Mouse (Mus musculus): Measurements from ENCODE around the gene Epb41l2.

Epb41l2 gene

DNA sequence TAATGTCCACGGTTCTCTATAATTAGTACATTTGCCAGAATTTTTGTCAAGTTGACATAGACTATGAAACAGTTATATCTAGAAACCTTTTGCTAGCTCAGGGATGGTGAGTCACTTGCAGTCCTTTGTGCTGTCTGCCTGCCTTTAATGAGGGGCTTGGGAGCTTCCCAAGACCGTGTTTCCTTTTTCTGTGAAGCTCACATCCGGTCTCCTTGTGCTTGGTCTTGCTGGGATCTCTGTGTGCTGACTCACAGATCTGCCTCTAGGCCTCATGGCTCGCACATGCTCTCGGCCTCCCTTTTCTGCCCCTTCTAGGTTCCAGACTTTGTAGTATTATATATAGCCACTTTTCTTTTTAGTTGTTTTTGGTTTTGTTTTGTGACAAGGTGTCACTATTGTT is 160.8 kb downstream of the Epb41l2 start:
- no peak for DNase-seq

DNA sequence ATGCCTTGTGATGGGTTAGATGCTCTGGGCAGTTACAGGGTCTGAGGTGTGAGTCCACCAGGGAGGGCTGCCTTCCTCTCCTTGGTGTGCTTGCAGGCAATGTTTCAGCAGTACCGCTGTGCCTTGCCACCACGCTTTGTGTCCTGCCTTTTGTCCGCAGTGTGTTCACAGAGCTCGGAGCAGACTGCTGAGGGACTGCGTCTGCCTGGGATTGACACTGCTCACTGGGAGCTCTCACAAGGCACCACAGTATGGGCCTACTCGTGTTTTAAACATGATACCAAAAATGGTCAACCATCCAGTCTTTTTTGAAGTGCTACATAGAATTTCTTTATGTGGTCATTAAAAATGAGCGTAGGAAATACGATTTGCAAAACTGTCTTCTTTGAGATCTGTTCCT is 164.1 kb downstream of the Epb41l2 start:
- no peak for DNase-seq

DNA sequence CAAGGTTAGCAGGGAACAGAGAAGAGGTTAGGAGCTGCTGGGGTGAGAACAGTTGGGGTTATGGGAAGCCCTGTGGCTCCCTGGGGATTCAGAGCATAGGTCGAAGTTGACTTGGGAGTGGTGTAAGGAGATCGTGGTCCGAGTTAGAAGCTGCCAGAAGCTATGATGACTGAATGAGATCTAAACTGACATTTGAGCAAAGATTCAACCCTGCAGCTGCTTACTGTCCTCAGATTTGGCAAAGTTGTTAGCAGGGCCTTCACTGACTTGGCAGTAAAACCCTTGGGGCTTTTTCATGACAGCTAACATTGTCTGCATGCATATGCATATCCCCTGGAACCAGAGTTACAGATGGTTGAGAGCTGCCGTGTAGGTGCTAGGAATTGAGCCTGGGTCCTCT is 166.6 kb downstream of the Epb41l2 start:
- DNase-seq: no peak

DNA sequence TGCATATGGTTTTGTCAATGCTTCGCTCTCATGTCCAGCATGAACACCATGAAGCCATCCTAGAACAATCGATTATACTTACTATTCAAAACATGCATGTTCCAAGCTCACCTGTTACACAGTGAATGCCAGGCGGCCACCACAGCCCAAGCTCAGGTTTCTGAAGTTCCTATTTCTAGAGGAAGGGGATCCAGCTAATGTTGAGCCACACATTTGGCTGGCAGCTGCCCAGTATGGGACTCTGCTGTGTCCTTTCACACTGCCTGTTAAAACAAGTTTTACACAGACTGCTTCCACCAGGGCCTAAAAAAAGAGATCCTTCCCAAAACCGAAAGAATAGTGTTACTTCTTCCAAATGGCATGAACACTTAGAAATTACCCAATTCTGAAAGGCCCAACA is 167.0 kb downstream of the Epb41l2 start:
- DNase-seq: no peak

DNA sequence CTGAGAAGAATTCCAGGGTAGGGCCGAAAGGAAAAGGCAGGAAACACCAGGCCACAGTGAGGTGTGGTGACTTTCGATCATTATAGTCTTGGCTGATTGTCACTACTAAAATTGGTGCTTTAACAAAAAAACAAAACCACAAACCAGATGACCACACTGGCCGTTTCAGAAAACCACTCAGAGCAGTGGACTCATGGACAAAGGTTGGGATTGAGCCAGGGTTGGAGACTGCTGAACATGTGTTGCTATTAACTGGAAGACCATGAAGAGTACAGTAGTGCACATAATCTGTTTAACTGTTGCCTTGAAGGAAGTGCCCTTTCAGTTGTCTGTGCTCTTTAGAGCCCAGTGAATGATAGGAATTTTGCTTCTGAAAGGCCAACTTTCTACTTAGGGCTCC is 167.5 kb downstream of the Epb41l2 start:
- no peak for DNase-seq

DNA sequence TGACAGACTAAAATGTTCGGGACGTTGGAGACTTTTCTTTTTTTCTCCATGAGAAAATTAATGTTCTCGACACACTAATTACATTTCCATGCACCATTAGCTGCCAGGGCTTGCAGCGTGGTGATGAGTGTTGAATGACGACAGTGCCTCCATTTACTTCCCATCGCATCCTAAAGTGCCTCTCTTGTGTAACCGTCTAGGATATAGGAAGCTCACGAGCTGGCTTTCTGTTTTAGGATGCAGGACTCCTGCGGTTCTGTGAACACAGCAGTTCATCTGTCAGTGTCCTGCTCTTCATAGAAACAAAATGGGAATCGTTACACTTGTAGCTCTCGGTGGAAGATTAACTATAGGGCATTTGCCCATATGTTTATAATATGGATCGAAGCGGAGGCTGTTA is 171.7 kb downstream of the Epb41l2 start:
- DNase-seq: no peak

DNA sequence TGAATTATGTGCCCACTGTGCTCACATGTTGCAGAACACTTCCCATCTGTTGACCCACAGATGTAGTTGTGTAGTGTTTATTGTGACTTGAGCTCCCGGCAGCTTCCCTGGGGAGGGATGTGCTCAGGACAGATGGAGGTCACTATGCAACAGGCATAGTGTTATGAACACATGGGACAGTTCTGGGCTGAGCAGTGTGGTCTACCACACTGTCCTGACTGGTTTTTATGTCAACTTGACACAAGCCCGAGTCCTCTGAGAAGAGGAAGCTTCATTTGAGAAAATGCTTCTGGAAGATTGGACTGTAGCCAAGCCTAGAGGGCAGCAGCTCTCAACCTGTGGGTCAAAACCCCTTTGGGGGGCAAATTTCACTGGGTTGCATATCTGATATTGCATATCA is 173.5 kb downstream of the Epb41l2 start:
- no peak for DNase-seq

DNA sequence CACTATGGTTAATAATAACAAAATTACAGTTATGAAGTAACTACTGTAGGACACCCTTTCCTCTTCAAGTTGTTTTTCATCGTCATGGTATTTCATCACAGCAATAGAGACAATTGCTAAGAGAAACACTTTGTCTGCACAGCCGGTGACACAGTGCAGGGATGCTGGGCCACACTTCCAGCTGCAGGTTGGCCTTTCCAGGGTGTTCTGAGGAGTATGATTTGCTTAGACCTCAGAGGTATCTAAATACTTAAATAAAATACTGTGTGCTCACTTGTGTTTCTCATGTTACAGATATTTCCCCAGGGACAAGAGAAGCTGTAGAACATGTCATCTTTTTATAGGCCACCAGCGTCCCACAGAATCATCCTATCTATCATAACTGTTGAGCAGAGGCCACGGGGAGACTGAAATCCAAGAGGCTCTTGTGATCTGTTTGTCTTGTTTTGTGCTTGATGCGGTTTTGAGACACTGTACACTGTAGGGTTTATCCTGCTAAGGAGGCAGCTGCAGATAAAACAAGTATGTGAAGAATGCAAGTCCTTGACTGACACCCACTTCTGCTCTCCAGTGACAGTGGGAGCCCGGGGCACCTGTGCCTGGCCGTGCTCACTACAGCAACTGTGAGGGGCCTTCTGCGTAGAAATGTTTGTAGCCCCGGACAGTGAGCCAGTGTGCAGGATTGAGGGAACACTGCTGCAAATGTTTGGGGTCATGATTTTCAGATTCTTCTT is 174.1 kb downstream of the Epb41l2 start:
- no peak for DNase-seq

DNA sequence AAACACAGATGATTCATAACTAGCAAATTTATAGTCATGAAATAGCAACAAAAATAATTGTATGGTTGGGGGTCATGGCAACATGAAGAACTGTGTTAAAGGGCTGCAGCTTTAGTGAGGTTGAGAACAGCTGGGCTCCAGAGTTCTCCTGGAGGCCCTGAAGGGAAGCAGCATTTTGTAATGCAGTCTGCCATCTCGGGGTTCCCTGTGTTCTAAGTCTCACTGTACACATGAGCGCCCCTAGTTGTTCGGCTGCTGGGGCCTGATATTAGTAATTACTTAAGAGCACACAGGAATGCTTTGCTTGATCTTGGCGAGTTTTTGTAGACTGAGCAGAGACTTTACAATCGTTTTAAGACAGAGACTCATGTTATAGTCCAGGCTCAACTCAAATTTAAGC is 174.9 kb downstream of the Epb41l2 start:
- no peak for DNase-seq

DNA sequence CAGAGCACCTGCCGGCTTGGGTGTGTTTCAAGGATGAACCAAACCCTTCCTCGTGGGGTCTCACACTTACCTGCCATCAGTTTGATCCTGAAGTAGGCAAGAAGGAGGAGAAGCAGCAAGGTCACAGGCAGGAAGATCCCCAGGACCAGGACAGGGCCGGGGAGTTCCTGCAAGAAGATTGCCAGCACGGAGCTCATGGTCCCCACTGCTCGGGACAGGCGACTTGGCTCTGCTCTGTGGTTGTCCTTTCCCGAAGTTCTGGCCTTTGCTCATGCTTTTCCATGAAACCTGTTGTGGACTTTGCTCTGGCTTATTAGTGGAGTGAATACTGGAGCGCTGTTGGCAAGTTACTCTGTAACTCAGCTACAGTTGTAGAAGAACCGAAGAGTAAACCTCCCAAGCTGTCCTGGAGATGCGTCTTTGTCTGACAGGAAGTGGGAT is 176.3 kb downstream of the Epb41l2 start, which contains the start of gene Smlr1:
Gene Smlr1, minus strand, starts transcription at position 377 of the 441 bp plus-strand sequence.
- no peak for DNase-seq

DNA sequence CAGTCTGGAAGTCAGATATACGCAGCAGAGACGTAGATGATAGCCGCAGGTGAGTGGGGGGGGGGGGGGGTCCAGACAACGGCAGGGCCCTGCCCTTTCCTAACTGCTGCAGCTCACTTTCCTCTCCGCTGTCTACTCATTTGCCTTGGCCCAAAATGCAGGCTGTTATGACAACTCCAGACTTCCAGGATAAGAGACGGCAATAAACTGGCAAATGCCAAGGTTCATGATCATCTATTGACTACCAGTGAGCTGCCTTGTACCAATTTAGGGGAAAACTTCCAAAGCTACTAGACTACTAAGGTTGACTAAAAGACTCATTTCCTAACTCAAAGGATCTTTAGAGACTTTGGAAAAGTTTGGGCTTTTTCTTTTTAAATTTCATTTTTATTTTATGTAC is 177.0 kb downstream of the Epb41l2 start:
- DNase-seq: no peak

DNA sequence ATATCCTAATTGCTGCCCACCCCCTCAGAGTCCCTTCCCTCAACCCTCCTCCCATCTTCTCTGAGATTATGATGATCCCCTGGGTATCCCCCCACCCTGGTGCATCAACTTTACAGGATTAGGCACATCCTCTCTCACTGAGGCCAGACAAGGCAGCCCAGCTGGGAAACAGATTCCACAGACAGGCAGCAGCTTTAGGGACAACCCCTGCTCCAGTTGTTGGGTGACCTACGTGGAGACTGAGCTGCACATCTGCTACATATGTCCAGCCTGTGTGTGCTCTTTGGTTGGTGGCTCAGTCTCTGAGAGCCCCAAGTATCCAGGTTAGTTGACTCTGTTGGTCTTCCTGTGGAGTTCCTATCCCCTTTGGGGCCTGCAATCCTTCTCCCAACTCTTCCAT is 179.1 kb downstream of the Epb41l2 start:
- no peak for DNase-seq

DNA sequence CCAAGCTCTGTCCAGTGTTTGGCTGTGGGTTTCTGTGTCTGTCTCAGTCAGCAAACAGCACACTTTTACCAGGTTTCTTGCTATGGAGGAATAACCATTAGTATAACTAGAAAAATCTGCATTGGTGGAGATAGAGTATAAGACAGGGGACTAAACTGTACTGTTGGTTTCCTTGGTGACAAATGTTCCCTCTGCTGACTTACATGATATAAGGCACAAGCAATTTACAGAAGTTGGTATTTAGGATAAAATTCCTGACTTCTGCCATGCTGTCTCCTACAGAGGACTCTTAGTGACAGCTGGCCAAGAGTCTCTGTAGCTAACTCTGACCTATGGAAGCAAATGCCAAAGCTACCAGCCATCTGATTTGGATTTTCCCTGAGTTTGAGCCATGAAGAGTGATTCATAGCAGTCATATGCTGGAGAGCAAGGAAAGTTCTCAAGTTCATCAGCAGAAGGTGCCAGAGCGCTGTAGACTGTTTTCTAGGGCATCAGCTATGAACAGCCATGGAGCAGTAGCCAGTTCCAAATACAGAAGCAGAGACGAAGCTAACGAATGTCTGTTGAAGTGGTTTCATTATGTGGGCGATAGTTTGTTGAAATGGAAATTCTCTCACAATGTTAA is 179.7 kb downstream of the Epb41l2 start:
- no peak for DNase-seq

DNA sequence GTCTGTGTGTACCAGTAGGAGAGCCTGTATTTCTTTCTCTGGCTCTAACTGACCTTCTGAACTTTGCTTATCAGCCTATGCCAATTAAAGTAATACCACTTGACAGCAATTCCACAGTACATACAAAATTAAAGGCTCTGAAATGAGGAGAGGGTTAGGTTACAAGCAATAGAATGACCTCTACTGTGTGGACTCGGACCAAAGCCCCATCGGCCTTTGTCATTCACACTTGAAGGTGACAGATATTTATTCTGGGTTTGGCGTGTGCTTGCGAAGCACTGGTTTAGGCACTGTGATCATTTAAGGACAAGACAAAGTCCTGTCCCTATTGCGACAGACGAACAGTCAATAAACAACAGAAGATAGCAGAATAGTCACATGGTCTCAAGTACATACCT is 180.2 kb downstream of the Epb41l2 start:
- no peak for DNase-seq

DNA sequence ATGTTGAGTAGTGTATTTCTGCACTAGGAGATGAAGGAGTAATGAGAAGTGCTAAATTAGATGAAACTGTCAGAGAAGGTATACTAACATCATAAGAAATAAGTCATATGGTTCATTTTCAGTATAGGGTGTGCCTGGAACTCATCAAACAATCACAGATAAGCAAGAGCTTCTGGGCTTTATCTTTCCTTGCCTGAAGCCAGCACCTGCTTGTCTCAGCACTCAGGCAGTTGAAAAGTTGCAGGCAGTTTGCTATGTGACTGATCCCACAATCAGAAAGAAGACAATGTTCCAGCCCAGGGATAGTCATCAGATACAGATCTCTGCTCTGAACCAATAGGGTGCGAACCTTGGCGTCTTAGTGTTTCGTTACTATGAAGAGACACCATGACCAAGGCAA is 181.5 kb downstream of the Epb41l2 start:
- no peak for DNase-seq

DNA sequence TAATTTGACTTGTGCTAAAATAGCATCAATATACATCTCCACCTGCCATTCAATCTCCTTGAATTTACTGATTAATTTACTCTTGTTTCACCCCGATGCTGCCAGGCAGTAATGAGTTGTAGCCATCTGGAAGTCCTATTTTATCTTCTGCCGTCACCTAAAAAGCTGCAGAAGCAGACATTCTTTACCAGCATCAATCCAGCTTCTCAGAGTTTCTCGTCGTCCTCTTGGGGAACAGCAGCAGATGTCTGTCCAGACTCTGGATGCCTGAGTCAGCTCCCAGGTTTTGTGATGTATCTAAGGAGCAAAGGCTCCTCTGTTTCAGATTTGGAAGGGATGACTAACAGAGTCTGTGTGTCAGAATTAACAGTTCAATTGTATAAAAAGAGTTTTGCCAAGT is 193.3 kb downstream of the Epb41l2 start:
- DNase-seq: no peak

DNA sequence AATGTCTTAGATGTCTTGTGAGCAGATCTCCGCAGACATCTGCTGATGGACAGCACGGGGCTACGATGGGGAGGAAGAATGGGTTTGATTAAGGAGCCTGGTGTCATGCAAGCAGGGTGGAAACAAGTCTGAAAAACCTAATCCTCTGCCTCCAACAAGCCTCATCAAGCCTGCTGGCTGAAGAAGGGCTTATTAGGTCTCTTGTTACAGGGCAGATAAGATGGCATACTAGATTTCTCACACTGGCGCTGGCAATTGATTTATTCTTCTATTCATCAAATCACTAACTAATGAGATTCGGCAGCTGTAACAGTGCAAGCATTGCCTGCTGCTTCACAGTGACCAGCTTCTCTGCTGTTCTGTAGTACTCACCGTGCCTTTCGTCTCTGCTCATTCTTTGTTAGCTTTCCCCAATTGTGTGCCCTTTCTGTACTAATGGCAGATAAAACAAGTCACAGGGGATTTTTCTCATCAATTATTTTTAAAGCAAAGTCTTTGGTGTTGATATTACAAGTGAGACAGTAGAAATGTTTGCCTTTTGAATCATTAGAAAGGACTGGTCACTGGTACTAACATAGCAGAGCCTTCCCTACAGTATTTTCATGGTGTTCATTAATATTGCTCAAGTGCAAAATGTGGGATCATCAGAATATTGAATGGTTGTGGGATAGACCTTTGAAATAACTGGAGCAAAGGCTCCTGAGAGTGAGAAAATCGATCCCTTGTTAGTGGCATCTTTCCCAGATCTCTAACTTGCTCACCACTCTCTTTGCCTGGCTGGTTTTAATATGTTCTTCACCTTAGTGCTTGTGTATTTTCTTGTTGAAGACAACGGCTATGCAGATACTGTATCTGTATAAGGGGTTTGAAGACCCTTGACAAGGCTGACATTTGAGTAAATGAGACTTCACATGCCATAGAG is 212.0 kb downstream of the Epb41l2 start:
- DNase-seq: no peak

All from lung, postnatal 4 days (tissue).